Mouse (Mus musculus) CD4-positive, CD25-positive, alpha-beta regulatory T cell, adult 4 months (primary cell): Measurements from ENCODE around the gene Khsrp. TPM values are rescaled to one million over a fixed set of nuclear protein-coding genes. Genes with fewer than 3 reads are reported as not detected.

Source experiments
- ATAC-seq: one replicate; pipeline ENCODE4 v1.8.0; 2017
- polyA plus RNA-seq, 2 experiments: library from polyadenylated mRNA; unstranded; fragments of 100-300 nt; shearing (Covaris generic); gene quantifications; one replicate each; pipeline ENCODE4 v1.2.1; 2017

Gene Khsrp
- polyA plus RNA-seq, 2 experiments from 2014 or later = 16.0 to 29.4 TPM

DNA sequence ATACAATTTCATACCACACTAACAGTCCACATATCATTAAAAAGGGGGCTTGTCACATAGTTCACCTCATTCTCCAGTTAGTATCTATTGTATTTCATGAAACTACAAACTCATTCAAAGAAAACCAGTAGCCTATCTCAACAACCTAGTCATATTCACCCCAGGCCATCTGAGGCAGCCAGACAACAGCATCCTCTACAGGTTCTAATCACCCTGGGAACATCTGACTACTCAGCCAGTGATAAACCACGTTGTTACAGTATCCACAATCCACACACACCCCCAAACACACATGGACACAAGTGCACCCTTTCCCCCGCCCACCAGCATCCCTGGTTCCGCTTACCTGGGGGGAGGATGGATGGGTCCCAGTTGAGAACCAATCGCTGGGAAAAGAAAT lies 3.9 kb downstream of the Khsrp start:
- no peak for ATAC-seq

GRCm38 (mm10) chr17:57020960-57021359 lies 10.4 kb downstream of the Khsrp start:
- no peak for ATAC-seq

GRCm38 (mm10) chr17:57019693-57020092 lies 11.6 kb downstream of the Khsrp start:
- no peak for ATAC-seq

DNA sequence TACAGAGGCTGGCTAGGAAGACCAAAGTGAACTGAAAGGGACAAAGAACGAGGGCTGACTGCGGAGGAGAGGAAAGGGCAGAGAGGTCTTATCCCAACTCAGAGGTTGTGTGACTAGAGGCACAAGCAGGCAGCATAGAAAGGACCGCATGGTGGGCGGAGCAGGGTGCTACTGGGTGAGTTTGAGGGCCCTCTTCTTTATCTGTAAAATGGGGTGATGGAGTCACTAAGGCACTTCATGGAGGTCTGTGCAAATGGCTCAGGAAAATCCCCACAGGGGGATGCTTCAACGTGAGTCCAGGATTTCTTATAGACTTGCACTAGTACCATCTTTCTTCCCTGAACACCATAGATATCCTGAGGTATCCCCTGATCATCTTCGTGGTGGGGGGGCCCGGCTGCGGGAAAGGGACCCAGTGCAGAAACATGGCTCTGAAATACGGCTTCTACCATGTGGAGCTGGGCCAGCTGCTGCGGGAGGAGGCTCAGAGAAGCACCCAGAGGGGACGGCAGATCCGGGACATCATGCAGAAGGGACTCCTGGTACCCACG lies 19.0 kb downstream of the Khsrp start:
- no peak for ATAC-seq

GRCm38 (mm10) chr17:57011236-57012141 lies 19.8 kb downstream of the Khsrp start, which contains the start of the genes Gtf2f1 and Gm17949:
Gene Gtf2f1 (minus strand): TSS chr17:57011288.
Gene Gm17949 (plus strand): TSS chr17:57011469.
- ATAC-seq = peak; percentile 91

DNA sequence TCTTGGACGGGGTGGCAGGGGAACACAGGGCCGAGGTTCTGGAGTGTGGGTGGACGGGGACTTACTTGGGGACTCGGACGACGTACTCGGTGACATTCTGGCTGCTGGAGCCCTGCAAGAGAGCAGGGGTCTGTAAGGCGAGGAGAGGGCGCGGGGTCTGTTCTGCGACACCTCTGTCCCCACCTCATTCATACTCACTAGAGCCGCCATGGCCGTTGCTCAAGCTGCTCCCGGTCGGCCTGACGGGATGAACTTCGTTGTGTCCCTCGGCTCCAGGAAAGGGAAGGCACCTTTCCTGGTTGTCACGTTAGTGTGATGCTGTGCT lies 20.4 kb downstream of the Khsrp start:
- peak; percentile 45 for ATAC-seq

GRCm38 (mm10) chr17:57007137-57007905 lies 24.0 kb downstream of the Khsrp start:
- ATAC-seq = no peak

GRCm38 (mm10) chr17:57003994-57004393 lies 27.3 kb downstream of the Khsrp start:
- no peak for ATAC-seq

DNA sequence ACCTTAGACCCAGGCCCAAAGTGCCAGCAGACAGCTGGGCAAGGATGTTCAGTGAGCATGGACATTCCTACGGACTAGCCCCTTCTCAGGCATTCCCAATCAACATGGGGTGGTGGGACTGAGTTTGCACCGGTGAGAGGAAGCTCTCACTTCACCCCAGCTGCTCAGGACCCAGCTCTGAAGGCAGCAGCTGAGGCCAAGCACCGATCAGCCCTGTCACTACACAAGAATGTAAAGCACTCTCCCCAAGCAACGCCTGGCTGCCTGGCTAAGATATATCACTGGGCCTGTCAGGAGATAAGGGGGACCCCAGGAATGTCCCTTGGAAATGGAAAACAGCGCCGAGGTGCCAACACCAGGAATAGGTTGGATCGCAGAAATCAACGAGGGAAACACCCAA lies 30.1 kb downstream of the Khsrp start:
- ATAC-seq = no peak

- no peak for ATAC-seq
Observed at GRCm38 (mm10) chr17:56999968-57000609, 31.2 kb downstream of the Khsrp start, which contains the start of gene Pspn. Gene Pspn (minus strand): TSS chr17:57000018.

GRCm38 (mm10) chr17:56999414-56999813 lies 31.9 kb downstream of the Khsrp start:
- ATAC-seq = no peak

DNA sequence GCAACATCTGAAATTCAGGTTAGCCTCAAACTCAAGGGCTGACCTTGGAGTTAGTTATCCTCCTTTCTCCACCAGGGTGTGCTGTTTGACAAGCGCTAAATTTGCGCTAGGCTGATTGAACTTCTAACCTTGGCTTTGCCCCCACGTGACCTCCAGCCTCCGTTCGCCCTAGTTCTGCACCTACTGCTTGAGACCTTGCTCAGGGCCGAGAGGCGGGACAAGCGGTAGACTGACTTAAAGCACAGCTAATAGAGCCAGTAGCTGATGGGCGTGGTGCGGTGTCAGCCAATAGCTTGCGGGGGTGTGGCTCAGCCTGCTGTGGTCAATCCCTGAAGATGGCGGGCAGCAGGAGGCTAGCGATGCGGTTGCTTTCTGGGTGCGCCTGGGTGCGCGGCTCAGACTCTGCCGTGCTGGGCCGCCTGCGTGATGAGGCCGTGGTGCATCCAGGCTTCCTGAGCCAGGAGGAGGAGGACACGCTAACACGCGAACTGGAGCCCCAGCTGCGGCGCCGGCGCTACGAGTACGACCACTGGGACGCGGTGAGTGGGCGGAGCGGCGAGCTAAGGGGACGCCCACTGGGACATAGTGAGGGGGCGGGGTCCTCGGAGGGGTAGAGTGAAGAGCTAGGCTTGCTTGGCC lies 34.2 kb downstream of the Khsrp start, which contains the start of gene Alkbh7:
Alkbh7 (plus strand) TSS at position 311 of the 639 bp plus-strand sequence.
- peak; percentile 100 for ATAC-seq

GRCm38 (mm10) chr17:56996506-56996905 lies 34.8 kb downstream of the Khsrp start:
- ATAC-seq = no peak

DNA sequence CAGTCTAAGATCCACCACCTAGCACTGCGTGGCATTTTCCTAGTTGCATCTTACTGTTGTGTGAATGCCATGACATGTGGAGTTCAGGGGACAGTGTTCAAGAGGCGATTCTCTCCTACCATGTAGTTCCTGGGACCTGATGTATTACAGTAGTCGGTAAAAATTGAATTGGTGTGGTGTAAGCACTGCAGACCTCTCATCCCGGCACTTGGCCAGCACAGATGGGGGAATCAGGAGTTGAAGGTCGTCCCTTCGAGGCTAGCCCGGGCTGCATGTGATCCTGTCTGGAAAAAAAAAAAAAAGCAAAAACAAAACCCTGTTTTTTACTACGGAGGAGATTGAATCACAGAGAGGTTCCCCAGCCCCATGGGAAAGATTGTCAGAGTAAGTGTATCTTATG lies 36.3 kb downstream of the Khsrp start:
- ATAC-seq = no peak

DNA sequence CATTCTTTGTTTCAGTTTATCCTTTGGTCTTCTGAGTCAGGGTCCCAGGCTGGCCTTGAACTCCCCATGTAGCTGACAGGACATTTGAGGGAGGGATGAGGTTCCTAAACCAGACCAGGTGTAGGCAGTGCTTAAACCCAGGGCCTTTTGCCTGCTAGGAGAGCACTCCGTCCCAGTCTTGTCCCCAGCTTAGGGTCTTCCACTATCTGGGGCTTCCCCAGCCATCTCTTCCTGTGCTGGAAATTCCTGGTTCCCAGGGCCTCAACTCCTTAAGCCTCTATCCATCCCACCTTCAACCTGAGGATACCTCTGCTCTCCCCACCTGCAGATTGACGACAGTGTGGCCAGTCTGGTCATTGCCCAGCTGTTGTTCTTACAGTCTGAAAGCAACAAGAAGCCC lies 40.4 kb downstream of the Khsrp start:
- ATAC-seq = no peak

GRCm38 (mm10) chr17:56990115-56990746 lies 41.1 kb downstream of the Khsrp start, which contains the start of gene Clpp:
Gene Clpp (plus strand): TSS chr17:56990305.
- ATAC-seq = peak; percentile 99

DNA sequence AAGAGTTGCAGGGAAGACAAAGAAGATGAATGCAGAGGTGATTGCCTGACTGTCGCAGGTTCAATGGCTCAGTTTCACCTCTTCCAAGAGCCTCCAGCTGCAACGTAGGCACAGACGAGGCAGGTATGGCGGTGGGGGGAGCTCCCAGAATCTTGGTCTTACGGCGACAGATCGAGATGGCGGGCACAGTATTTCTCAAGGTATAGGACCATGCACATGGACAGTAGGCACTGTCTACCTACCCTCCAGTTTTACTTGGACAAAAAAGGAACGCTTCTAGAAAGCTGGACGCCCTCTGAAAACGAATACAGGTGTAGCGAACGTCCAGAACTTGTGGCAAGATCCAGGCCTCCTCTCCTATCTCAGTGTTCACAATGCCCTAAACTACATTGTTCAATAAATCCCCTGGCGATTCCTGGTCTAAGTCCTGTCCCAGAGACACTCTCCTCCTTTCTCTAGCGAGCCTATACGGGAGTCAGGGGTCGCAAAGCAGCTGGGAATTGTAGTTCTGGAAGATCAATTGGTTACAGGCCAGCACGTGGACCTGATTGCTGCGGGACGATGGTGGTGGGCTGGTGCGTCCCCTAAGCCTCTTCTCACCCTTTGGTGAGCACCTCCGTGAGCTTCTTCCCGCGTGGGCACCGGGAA lies 41.7 kb downstream of the Khsrp start:
- peak; percentile 71 for ATAC-seq

- ATAC-seq = no peak
Observed at GRCm38 (mm10) chr17:56988921-56989430, 42.3 kb downstream of the Khsrp start.

DNA sequence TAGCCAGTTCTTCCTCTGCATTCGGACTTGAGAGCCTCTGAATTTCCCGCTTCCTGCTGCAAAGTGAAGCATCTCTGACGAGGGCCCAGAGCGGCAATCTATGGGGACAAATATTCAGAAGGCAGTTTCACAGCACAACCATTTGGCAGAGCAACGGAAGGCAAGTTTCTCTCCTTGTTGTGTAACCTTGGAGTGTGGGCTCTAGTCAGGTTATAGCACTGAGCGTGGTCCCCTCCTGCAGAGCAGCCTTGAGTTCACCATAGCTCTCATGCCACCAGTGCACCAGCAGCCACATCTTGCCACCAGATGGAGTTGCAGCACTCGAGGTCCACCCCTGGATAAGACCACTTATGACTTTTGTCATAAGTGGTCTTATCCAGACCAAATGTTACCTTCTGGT lies 42.9 kb downstream of the Khsrp start:
- ATAC-seq = no peak

- no peak for ATAC-seq
Observed at GRCm38 (mm10) chr17:56986105-56986805, 45.1 kb downstream of the Khsrp start.
